Mouse (Mus musculus) G1E (cell line): Measurements from ENCODE around the gene Fscn2.

Source experiments
- CTCF ChIP-seq: IDR thresholded peaks from 2 replicates; pipeline ENCODE4 v1.5.1; 2012; ENCODE audit warnings: low read depth, low read length, inconsistent platforms, mixed read lengths
- GATA1 ChIP-seq: IDR thresholded peaks from 2 replicates; pipeline ENCODE4 v1.6.1; 2012; ENCODE audit warnings: borderline replicate concordance, low read length, inconsistent platforms, mixed read lengths
- POLR2AphosphoS5 ChIP-seq: IDR thresholded peaks from 2 replicates; pipeline ENCODE4 v1.6.1; 2012; ENCODE audit warnings: low read depth, low read length, inconsistent platforms; ENCODE audit not compliant: insufficient replicate concordance
- TAL1 ChIP-seq: conservative IDR thresholded peaks from 2 replicates; pipeline ENCODE4 v1.6.1; 2012; ENCODE audit warnings: low read depth, low read length, inconsistent platforms, mixed read lengths

DNA sequence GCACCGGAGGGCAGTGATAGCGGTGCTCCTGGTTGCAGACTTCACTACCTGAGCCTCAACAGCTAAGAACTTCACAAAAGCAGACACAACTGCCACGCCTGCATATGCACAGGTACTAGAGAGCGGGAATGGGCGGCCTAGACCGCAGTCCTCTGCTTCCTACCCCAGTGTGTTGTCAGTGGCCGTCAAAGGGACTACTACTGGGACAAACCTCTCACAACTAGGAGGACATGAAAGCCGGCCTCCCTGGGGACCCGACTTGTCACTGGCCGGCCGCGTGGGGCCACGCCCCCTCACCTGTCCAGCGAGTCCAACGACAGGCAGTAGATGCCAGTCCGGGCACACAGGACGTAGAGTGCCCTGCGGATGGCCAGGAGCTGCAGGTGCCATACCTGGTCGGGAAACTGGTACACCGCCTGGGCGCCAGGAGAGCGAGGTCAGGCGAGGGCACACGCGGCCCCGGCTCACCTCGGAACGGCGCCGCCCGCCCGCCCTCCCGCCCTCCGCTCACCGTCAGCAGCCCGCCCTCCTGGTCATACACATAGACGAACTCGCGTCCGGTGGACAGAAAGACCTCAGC, 16.8 kb downstream of the Fscn2 start:
- TF ChIP-seq CTCF: no peak
- no peak for TF ChIP-seq GATA1
- TF ChIP-seq POLR2AphosphoS5: no peak; the same call in 1 of the 2 replicates
- TF ChIP-seq TAL1: no peak
